Mouse (Mus musculus) spleen, adult 2 months (tissue): ENCODE data around the gene 4833423E24Rik. TPM values are rescaled to one million over a fixed set of nuclear protein-coding genes. Genes with fewer than 3 reads are reported as not detected.

Source experiments
- DNase-seq, 2 experiments: peaks; one replicate each; pipeline versions ENCODE4 v3.0.0 to v3.0.0-alpha.2; 2012 to 2021; ENCODE audit warnings: low spot score in 2 of 2, low read depth in 1 of 2
- H3K27ac ChIP-seq: fragments of 200-500 bp; 2 replicates; pipeline ENCODE4 v1.5.1; 2012; ENCODE audit warnings: low read length, inconsistent platforms; ENCODE audit not compliant: insufficient read depth
- H3K27me3 ChIP-seq: fragments of 200-500 bp; 2 replicates; pipeline ENCODE4 v1.6.1; 2012; ENCODE audit warnings: mild to moderate bottlenecking, moderate library complexity, low read length, inconsistent platforms; ENCODE audit not compliant: control insufficient read depth, insufficient read depth
- H3K36me3 ChIP-seq: fragments of 200-500 bp; 2 replicates; pipeline ENCODE4 v1.6.1; 2012; ENCODE audit warnings: mild to moderate bottlenecking, low read length, inconsistent platforms; ENCODE audit not compliant: control insufficient read depth, insufficient read depth
- H3K4me1 ChIP-seq: fragments of 200-500 bp; 2 replicates; pipeline ENCODE4 v1.6.1; 2011; ENCODE audit warnings: inconsistent platforms; ENCODE audit not compliant: control insufficient read depth, insufficient read depth, insufficient read length
- H3K4me3 ChIP-seq: fragments of 200-500 bp; 2 replicates; pipeline ENCODE4 v1.5.1; 2011; ENCODE audit warnings: mild to moderate bottlenecking, inconsistent platforms; ENCODE audit not compliant: insufficient read depth, insufficient read length; ENCODE audit errors: extremely low read depth
- CTCF ChIP-seq: fragments of 200-500 bp; IDR thresholded peaks from 2 replicates; pipeline ENCODE4 v1.5.1; 2011; ENCODE audit warnings: mild to moderate bottlenecking, inconsistent platforms; ENCODE audit not compliant: insufficient read depth, insufficient read length, insufficient replicate concordance; ENCODE audit errors: extremely low read depth
- POLR2A ChIP-seq: fragments of 200-500 bp; IDR thresholded peaks from 2 replicates; pipeline ENCODE4 v1.6.1; 2011; ENCODE audit warnings: low read depth, low read length, inconsistent platforms
- WGBS: fragments of 180-500 bp; shearing (Covaris S2); methylation state at CpG from one replicate; pipeline ENCODE4 v1.1.7; 2018; 5-methylcytosine and 5-hydroxymethylcytosine counted together
- polyA plus RNA-seq: library from polyadenylated mRNA; depleted of rRNA; stranded (reverse); fragments of >200 nt; gene quantifications from 2 replicates; pipeline ENCODE4 v1.2.3, GENCODE M21; 2012; rRNA removed

The 4833423E24Rik gene
- not detected in 2 replicates for polyA plus RNA-seq

DNA sequence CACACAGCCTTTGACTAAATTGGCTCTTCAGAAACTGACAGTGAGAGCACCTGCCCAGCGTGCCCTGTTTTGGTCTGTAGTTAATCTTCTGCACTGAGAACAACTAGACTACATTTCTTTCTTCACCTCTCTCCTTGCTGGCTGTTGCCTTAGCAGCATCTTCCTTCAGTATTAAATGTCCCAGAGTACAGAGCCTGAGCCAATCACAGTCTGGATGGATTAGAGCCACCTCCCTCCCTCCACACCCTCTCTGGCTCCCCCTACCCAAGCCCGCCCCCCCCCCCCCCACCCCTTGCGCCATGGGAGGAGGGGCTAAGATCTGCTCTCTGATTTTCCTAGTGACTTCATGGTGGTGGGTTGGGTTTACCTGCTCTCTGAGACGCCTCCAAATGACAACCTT, at the start of gene 4833423E24Rik:
Gene 4833423E24Rik, minus strand, starts transcription at position 146 of the 400 bp plus-strand sequence.
- 29% methylated on average over 4 of the region's 4 CpGs for WGBS
- Histone ChIP-seq H3K4me3 (no peak within 1 kb of the TSS), H3K27ac (no peak within 1 kb of the TSS), H3K36me3 (no peaks in the 10 kb centered on the region), H3K27me3 (no peaks in the 10 kb centered on the region), H3K4me1 (no peaks in the 10 kb centered on the region)
- DNase-seq = no peak
- TF ChIP-seq POLR2A (no peak), CTCF (no peak)

- no peaks in the 10 kb centered on the region for H3K4me1 ChIP-seq
- TF ChIP-seq POLR2A = no peak
- TF ChIP-seq CTCF = peak; percentile 25; the same call in 1 of the 2 replicates
- 36% methylated on average over 4 of the region's 4 CpGs for WGBS
- H3K27me3 ChIP-seq = no peaks in the 10 kb centered on the region
- no peaks in the 10 kb centered on the region for H3K36me3 ChIP-seq
- no peak overlapping the region for H3K27ac ChIP-seq
- no peak overlapping the region for H3K4me3 ChIP-seq
- DNase-seq = no peak
Measured at GRCm38 (mm10) chr2:85561187-85561586, 42.4 kb upstream of the 4833423E24Rik start.

- no peak for DNase-seq
- Histone ChIP-seq H3K4me1 (no peaks in the 10 kb centered on the region), H3K36me3 (no peaks in the 10 kb centered on the region), H3K27ac (no peak overlapping the region), H3K4me3 (no peak overlapping the region), H3K27me3 (no peaks in the 10 kb centered on the region)
- 12% methylated on average over 4 of the region's 4 CpGs for WGBS
- TF ChIP-seq POLR2A = no peak
- TF ChIP-seq CTCF = no peak
Measured at GRCm38 (mm10) chr2:85560226-85560625, 41.4 kb upstream of the 4833423E24Rik start.

DNA sequence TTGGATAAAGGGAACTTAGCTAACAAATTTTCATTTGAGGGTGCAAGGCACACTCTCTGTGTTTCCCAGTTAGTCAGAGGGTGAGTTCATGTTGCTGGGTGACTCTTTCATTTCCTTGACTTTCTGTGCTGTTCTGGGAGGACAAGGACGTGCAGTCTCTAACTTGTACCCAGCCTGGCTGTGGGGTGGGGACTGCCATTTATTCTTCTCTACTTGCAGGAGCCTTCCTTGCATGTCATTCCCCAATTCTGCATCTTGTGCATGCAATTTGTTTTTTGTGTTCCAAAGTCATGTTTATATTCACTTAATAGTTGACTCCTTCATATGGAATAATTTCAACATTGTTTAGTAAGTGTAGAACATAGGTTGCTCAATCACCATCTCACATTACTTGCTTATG, 36.0 kb upstream of the 4833423E24Rik start:
- H3K27ac ChIP-seq = no peak overlapping the region
- H3K4me3 ChIP-seq = no peak overlapping the region
- no peak for DNase-seq
- WGBS = 59% methylated on average over 1 of the region's 1 CpGs
- no peaks in the 10 kb centered on the region for H3K36me3 ChIP-seq
- no peaks in the 10 kb centered on the region for H3K27me3 ChIP-seq
- no peak for TF ChIP-seq CTCF
- TF ChIP-seq POLR2A = no peak
- no peaks in the 10 kb centered on the region for H3K4me1 ChIP-seq

GRCm38 (mm10) chr2:85533934-85534333, 15.1 kb upstream of the 4833423E24Rik start:
- Histone ChIP-seq H3K27ac (no peak overlapping the region), H3K27me3 (no peaks in the 10 kb centered on the region), H3K4me1 (no peaks in the 10 kb centered on the region), H3K36me3 (no peaks in the 10 kb centered on the region), H3K4me3 (no peak overlapping the region)
- 94% methylated on average over 1 of the region's 1 CpGs for WGBS
- TF ChIP-seq POLR2A = no peak
- no peak for TF ChIP-seq CTCF
- no peak for DNase-seq

DNA sequence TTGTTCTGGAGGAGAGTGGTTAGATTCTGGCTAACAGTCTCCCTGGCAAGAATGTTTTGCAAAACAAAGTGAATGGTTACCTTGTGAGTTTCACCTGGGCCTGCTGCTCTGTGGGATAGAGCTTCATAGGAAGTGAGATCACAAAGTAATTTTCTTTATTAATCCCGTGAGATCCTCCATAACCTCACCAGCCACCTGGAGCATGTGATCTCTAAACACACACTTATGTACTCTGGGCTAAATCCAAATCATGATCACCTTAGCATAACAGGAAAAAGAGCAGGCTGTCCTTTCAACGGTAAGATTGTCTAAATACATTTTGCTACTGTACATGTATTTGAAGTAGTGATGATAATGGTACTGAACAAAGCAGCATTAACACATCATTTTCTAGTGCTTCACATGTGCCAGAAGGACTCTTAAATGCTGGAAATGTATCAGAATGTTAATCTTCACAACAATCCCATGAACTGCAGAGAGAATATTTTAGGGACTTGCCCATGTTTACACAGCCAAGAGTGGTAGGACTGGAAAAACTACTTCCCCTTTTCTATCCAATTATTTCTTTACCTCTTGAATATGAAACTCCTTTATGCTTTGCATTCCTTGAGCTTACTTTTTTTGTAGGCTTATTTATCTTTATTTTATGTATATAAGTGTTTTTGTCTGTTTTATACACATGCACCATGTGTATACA, 13.4 kb upstream of the 4833423E24Rik start:
- H3K4me3 ChIP-seq = no peak overlapping the region
- DNase-seq = no peak
- no peaks in the 10 kb centered on the region for H3K4me1 ChIP-seq
- no peaks in the 10 kb centered on the region for H3K36me3 ChIP-seq
- H3K27me3 ChIP-seq = no peaks in the 10 kb centered on the region
- no peak for TF ChIP-seq CTCF
- no peak for TF ChIP-seq POLR2A
- H3K27ac ChIP-seq = no peak overlapping the region
- WGBS = 80% methylated on average over 2 of the region's 2 CpGs

GRCm38 (mm10) chr2:85522859-85523489, 4.2 kb upstream of the 4833423E24Rik start:
- no peaks in the 10 kb centered on the region for H3K27me3 ChIP-seq
- no peak overlapping the region for H3K4me3 ChIP-seq
- no peak overlapping the region for H3K27ac ChIP-seq
- TF ChIP-seq CTCF = no peak
- no peak for TF ChIP-seq POLR2A
- 89% methylated on average over 2 of the region's 2 CpGs for WGBS
- no peaks in the 10 kb centered on the region for H3K36me3 ChIP-seq
- no peak for DNase-seq
- no peaks in the 10 kb centered on the region for H3K4me1 ChIP-seq
